Mouse (Mus musculus): ENCODE results near the gene Riox1. TPM values are rescaled to one million over a fixed set of nuclear protein-coding genes. Genes with fewer than 3 reads are reported as not detected.
A peak's percentile ranks its signal among the peaks of the same experiment; 100 is the strongest.

The Riox1 gene
- 7.0 and 15.2 TPM in 2 replicates for polyA plus RNA-seq (2011; ENCODE audit: insufficient read depth, insufficient read length, low replicate concordance, missing spikeins)

DNA sequence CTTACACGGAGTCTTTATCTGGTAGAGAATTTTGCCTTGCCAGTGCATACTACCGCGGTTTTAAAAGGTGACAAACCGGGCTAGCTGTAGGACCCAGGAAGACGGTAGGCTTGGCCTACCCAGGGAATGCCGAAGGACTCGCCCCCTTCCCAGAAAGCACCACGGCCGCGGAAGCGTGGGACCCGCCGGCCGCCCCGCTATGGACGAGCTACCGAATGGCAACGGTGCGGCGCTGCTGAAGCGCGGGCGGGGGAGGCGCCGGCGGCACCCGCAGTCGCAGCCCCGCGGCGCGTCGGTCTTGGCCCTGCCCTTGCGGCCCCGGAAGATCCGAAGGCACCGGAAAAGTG is at the start of gene Riox1:
Gene Riox1, plus strand, starts transcription at position 116 of the 347 bp plus-strand sequence.
- Histone ChIP-seq H3K4me3 (replicated peaks; ENCODE audit: control insufficient read depth, low read depth, low read length) (peak within 1 kb of the TSS; percentile 86), H3K27ac (ENCODE audit: control insufficient read depth, insufficient read depth, low read depth, low read length, poor library complexity) (peak within 1 kb of the TSS; percentile 79), H3K4me1 (ENCODE audit: control insufficient read depth, insufficient read depth, low read length) (peaks cover 4% of the 10 kb centered on the region; the same call in 1 of the 2 replicates)
- WGBS: under 1% methylated on average over 37 of the region's 37 CpGs
- no peak for TF ChIP-seq CTCF (IDR thresholded peaks at IDR 0.05; ENCODE audit: control insufficient read depth, insufficient read depth, low read length)
- peak; percentile 80; the same call in 1 of the 2 replicates for TF ChIP-seq POLR2A (IDR thresholded peaks at IDR 0.05; ENCODE audit: borderline replicate concordance, control insufficient read depth, low read depth, low read length)

DNA sequence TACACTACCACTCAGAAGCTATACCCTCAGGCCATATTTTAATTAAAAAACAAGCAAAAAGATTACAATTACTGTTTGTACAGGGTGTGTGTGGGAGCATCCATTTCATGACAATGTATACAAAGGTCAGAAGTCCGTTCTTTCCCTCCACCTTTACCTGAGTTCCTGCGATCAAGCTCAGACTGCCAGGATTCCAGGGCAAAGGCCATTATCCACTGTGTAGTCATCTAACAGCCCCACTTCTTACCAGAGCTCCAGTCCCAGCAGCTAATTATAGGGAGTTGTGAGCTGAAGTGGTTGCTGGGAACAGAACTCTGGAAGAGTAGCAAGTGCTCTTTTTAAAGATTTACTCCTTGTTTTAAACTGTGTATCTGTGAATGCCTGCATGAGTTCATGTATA is 40.0 kb upstream of the Riox1 start:
- 88% methylated on average over 2 of the region's 2 CpGs for WGBS
- Histone ChIP-seq H3K4me3 (replicated peaks; ENCODE audit: control insufficient read depth, low read depth, low read length) (no peak overlapping the region), H3K4me1 (ENCODE audit: control insufficient read depth, insufficient read depth, low read length) (no peaks in the 10 kb centered on the region; the same call in 1 of the 2 replicates), H3K27ac (ENCODE audit: control insufficient read depth, insufficient read depth, low read depth, low read length, poor library complexity) (no peak overlapping the region)
- TF ChIP-seq CTCF (IDR thresholded peaks at IDR 0.05; ENCODE audit: control insufficient read depth, insufficient read depth, low read length): no peak
- TF ChIP-seq POLR2A (IDR thresholded peaks at IDR 0.05; ENCODE audit: borderline replicate concordance, control insufficient read depth, low read depth, low read length): no peak

DNA sequence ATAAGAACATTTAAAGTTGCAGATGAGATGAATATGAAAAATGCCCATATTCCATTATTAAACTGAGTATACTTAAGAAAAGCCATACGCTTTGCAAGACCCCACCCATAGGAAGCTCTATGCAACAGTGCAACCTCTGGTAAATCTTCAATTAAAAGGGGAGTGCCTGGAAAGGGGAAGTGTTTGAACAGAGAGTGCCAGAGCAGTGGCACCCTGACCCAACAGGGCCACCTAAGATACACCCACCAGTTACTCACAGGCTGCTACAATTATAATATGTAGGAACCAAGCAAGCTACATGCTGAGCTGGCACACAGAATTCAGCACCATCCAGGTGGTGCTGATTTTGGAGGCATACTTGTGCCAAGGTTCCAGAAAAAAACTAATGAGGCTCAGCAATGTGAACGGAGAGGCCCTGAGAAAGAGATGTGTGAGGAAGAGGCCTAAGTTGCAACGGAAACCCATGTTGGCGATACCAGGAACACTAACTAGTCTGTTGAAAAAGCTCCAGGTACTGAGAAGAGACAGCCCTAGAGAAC is 36.1 kb upstream of the Riox1 start:
- Histone ChIP-seq H3K27ac (ENCODE audit: control insufficient read depth, insufficient read depth, low read depth, low read length, poor library complexity) (peak overlapping the region; percentile 41; the same call in 1 of the 2 replicates), H3K4me3 (replicated peaks; ENCODE audit: control insufficient read depth, low read depth, low read length) (no peak overlapping the region), H3K4me1 (ENCODE audit: control insufficient read depth, insufficient read depth, low read length) (no peaks in the 10 kb centered on the region; the same call in 1 of the 2 replicates)
- 49% methylated on average over 4 of the region's 4 CpGs for WGBS
- no peak for TF ChIP-seq CTCF (IDR thresholded peaks at IDR 0.05; ENCODE audit: control insufficient read depth, insufficient read depth, low read length)
- no peak for TF ChIP-seq POLR2A (IDR thresholded peaks at IDR 0.05; ENCODE audit: borderline replicate concordance, control insufficient read depth, low read depth, low read length)

DNA sequence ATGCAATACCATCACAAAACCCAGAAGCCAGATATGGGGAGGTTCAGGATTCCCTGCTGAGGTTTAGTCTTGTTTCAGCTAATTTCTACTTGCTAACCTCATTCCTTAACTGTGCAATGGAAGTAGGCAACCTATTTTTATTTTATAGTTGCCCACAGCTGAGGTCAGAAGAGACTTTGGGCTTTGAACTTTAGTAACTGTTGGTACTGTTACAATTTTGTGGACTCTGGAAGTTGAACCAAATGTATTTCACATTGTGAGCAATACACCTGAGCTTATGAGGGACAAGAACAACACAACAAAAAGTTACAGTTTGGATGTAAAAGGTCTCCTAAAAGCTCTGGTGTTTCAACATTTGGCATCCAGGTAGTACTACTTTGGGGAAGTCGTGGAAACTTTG is 35.6 kb upstream of the Riox1 start:
- no peak for TF ChIP-seq POLR2A (IDR thresholded peaks at IDR 0.05; ENCODE audit: borderline replicate concordance, control insufficient read depth, low read depth, low read length)
- TF ChIP-seq CTCF (IDR thresholded peaks at IDR 0.05; ENCODE audit: control insufficient read depth, insufficient read depth, low read length): no peak
- Histone ChIP-seq H3K27ac (ENCODE audit: control insufficient read depth, insufficient read depth, low read depth, low read length, poor library complexity) (peak overlapping the region; percentile 41; the same call in 1 of the 2 replicates), H3K4me3 (replicated peaks; ENCODE audit: control insufficient read depth, low read depth, low read length) (no peak overlapping the region), H3K4me1 (ENCODE audit: control insufficient read depth, insufficient read depth, low read length) (no peaks in the 10 kb centered on the region; the same call in 1 of the 2 replicates)
- 30% methylated on average over 1 of the region's 1 CpGs for WGBS

DNA sequence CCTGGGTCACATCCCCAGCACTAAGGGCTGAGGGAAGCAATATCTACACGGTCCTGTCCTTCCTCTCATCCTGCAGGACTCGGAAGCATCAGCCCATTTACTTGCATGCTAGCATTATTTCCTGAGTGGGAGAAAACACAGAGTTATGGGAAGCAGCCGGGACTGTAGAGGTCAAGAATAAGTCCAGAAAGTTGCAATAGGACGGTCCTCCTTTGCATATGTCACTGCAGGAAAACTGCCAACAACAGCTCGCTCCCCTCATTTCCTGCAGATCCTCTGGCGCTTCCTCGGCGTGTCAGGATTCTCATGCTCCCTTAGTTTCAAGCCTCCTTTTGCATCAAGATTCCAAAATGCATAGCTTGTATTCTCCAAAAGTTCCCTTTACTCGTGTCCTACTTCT is 33.5 kb upstream of the Riox1 start:
- Histone ChIP-seq H3K4me3 (replicated peaks; ENCODE audit: control insufficient read depth, low read depth, low read length) (no peak overlapping the region), H3K4me1 (ENCODE audit: control insufficient read depth, insufficient read depth, low read length) (no peaks in the 10 kb centered on the region; the same call in 1 of the 2 replicates), H3K27ac (ENCODE audit: control insufficient read depth, insufficient read depth, low read depth, low read length, poor library complexity) (no peak overlapping the region)
- TF ChIP-seq POLR2A (IDR thresholded peaks at IDR 0.05; ENCODE audit: borderline replicate concordance, control insufficient read depth, low read depth, low read length) (no peak), CTCF (IDR thresholded peaks at IDR 0.05; ENCODE audit: control insufficient read depth, insufficient read depth, low read length) (no peak)
- WGBS: 78% methylated on average over 9 of the region's 9 CpGs

DNA sequence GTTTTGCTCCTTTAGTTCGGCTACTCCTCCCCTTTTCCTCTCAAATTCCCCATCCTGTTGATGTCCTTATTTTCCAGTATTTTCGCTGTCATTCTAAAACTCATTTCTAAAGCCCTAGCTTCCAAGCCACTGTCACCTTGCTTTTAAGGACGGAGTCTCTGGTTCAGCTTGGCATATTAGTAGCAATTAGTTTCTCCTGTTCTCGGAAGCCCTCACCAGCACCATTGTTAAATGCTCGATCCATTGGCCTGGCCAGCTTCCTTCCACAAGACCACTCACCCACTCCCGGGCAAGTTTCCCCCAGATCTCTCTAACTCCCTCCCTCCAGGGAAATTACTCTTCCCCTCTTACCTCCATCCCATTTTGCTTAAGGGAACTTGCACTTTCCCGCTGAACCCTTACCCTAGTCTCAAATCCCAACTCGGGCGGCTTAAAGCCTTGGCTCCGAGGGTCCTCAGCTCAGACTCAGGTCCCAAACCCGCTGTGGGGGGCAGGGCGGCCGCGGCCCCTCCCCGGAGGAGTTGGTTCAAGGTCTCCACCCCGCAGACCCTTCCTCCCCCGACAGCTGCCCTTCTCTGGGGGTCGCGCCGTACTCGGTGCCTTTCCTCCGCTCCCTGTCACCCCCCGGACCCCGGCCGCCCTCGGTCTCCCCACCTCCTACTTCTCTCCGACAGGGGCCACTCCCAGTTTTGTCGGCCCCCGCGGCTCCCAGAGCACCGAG is 29.5 kb upstream of the Riox1 start:
- Histone ChIP-seq H3K4me1 (ENCODE audit: control insufficient read depth, insufficient read depth, low read length) (no peaks in the 10 kb centered on the region; the same call in 1 of the 2 replicates), H3K27ac (ENCODE audit: control insufficient read depth, insufficient read depth, low read depth, low read length, poor library complexity) (peak overlapping the region; percentile 91), H3K4me3 (replicated peaks; ENCODE audit: control insufficient read depth, low read depth, low read length) (peak overlapping the region; percentile 76)
- no peak for TF ChIP-seq POLR2A (IDR thresholded peaks at IDR 0.05; ENCODE audit: borderline replicate concordance, control insufficient read depth, low read depth, low read length)
- 5% methylated on average over 31 of the region's 31 CpGs for WGBS

DNA sequence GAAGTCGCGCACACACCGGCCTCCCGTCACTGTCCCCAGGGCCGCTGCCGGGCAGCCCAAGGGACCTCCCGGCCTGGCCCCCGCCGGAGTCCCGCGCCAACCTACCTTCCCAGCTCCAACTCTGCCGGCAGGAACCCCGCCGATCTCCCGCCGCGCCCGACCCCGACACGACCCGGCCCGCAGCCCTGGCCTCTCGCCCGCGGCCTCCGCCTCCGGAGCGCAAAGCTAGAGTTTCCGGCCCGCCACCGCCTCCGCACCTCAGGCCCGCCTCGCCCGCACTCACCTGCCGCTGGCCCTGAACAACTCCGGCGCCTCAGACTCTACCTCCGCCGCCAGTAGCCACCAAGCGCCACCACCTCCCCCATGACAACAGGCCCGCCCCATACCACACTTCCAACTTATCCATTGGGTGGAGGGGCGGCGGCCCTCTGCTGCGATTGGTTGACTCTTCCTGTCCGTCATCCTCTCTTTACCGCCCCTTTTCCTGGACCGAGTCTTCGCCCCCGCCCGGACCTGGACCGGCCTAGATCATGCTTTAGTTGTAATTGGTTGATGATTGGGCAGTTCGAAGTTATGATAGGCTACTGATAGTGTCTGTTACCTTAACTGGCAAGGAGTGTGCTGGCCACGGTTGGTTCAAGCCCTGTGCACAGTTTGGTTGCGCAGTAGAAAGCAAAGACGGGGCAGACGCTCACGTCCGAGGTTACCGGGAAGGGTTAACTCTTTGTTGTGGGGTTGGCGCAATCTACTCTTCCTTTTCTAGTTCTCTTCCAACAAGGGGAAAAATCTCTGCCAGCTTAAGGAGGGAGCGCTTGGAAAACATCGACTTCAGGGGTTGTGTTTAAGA is 28.6 kb upstream of the Riox1 start, which contains the start of gene Numb:
Gene Numb, minus strand, starts transcription at position 400 of the 847 bp plus-strand sequence.
- WGBS: under 1% methylated on average over 63 of the region's 63 CpGs
- TF ChIP-seq POLR2A (IDR thresholded peaks at IDR 0.05; ENCODE audit: borderline replicate concordance, control insufficient read depth, low read depth, low read length) (peak; percentile 67), CTCF (IDR thresholded peaks at IDR 0.05; ENCODE audit: control insufficient read depth, insufficient read depth, low read length) (no peak)
- Histone ChIP-seq H3K4me3 (replicated peaks; ENCODE audit: control insufficient read depth, low read depth, low read length) (peak within 1 kb of the TSS; percentile 76), H3K4me1 (ENCODE audit: control insufficient read depth, insufficient read depth, low read length) (no peaks in the 10 kb centered on the region; the same call in 1 of the 2 replicates), H3K27ac (ENCODE audit: control insufficient read depth, insufficient read depth, low read depth, low read length, poor library complexity) (peak within 1 kb of the TSS; percentile 91)
